Mouse (Mus musculus) forebrain, embryonic 13.5 days (tissue): ENCODE data around the gene Gucy2d. TPM values are rescaled to one million over a fixed set of nuclear protein-coding genes. Genes with fewer than 3 reads are reported as not detected.

Source experiments
- ATAC-seq: fragments of 200-750 bp; cut with Nextera tagmentation; 2 replicates; pipeline ENCODE4 v1.8.0; 2017
- H3K27ac ChIP-seq: fragments of 300-500 bp; sonication (generic); 2 replicates; pipeline ENCODE4 v1.5.1; 2015; ENCODE audit warnings: inconsistent platforms, mild to moderate bottlenecking, moderate library complexity
- H3K27me3 ChIP-seq: fragments of 300-500 bp; sonication (generic); 2 replicates; pipeline ENCODE4 v1.6.1; 2015; ENCODE audit warnings: mild to moderate bottlenecking, inconsistent platforms
- H3K36me3 ChIP-seq: fragments of 300-500 bp; sonication (generic); 2 replicates; pipeline ENCODE4 v1.6.1; 2015; ENCODE audit warnings: mild to moderate bottlenecking, inconsistent platforms; ENCODE audit not compliant: poor library complexity, severe bottlenecking
- H3K4me1 ChIP-seq: fragments of 300-500 bp; sonication (generic); 2 replicates; pipeline ENCODE4 v1.6.1; 2015; ENCODE audit warnings: inconsistent platforms
- H3K4me2 ChIP-seq: fragments of 300-500 bp; sonication (generic); 2 replicates; pipeline ENCODE4 v1.6.1; 2015; ENCODE audit warnings: inconsistent platforms, mild to moderate bottlenecking, moderate library complexity
- H3K4me3 ChIP-seq: fragments of 300-500 bp; sonication (generic); 2 replicates; pipeline ENCODE4 v1.5.1; 2015; ENCODE audit warnings: mild to moderate bottlenecking, inconsistent platforms
- H3K9ac ChIP-seq: fragments of 300-500 bp; sonication (generic); 2 replicates; pipeline ENCODE4 v1.6.1; 2015; ENCODE audit warnings: mild to moderate bottlenecking, inconsistent platforms
- H3K9me3 ChIP-seq: fragments of 300-500 bp; sonication (generic); replicated peaks from 2 replicates; pipeline ENCODE4 v1.6.1; 2016; ENCODE audit warnings: inconsistent platforms
- WGBS: fragments of 180-500 bp; shearing (Covaris S2); methylation state at CpG from one replicate; pipeline ENCODE4 v1.1.7; 2015; 5-methylcytosine and 5-hydroxymethylcytosine counted together
- polyA plus RNA-seq: library from polyadenylated mRNA; unstranded; fragments of >200 nt; fragmentation: Nextera tagmentation; extraction: Ambion mirVana; gene quantifications from 2 replicates; pipeline ENCODE4 v1.2.1, GENCODE M21; 2015

Gucy2d gene
- polyA plus RNA-seq, 1 experiment from 2014 or later, result not detected

- Histone ChIP-seq H3K27me3 (peaks cover 15% of the 10 kb centered on the region), H3K4me1 (peaks cover 16% of the 10 kb centered on the region), H3K9me3 (no peaks in the 10 kb centered on the region), H3K4me3 (no peak overlapping the region), H3K9ac (no peak overlapping the region), H3K27ac (no peak overlapping the region), H3K4me2 (no peak overlapping the region), H3K36me3 (no peaks in the 10 kb centered on the region)
- WGBS, result 89% methylated on average over 3 of the region's 3 CpGs
- ATAC-seq, result no peak
Observed at GRCm38 (mm10) chr7:98484878-98485277, 44.7 kb downstream of the Gucy2d start.

- no peak overlapping the region for H3K4me3 ChIP-seq
- peaks cover 21% of the 10 kb centered on the region for H3K27me3 ChIP-seq
- no peak overlapping the region for H3K4me2 ChIP-seq
- H3K9me3 ChIP-seq, result no peaks in the 10 kb centered on the region
- H3K36me3 ChIP-seq, result no peaks in the 10 kb centered on the region
- ATAC-seq, result no peak
- 86% methylated on average over 4 of the region's 4 CpGs for WGBS
- H3K9ac ChIP-seq, result no peak overlapping the region
- H3K27ac ChIP-seq, result no peak overlapping the region
- peaks cover 19% of the 10 kb centered on the region for H3K4me1 ChIP-seq
Observed at GRCm38 (mm10) chr7:98485508-98485907, 45.3 kb downstream of the Gucy2d start.

- no peak for ATAC-seq
- H3K27ac ChIP-seq, result no peak overlapping the region
- peaks cover 19% of the 10 kb centered on the region for H3K4me1 ChIP-seq
- WGBS, result 50% methylated on average over 7 of the region's 7 CpGs
- H3K4me3 ChIP-seq, result no peak overlapping the region
- H3K9ac ChIP-seq, result no peak overlapping the region
- no peaks in the 10 kb centered on the region for H3K9me3 ChIP-seq
- no peak overlapping the region for H3K4me2 ChIP-seq
- peaks cover 29% of the 10 kb centered on the region for H3K27me3 ChIP-seq
- H3K36me3 ChIP-seq, result no peaks in the 10 kb centered on the region
Observed at GRCm38 (mm10) chr7:98486471-98486917, 46.3 kb downstream of the Gucy2d start.

GRCm38 (mm10) chr7:98487202-98487980 lies 47.2 kb downstream of the Gucy2d start:
- H3K27me3 ChIP-seq, result peaks cover 35% of the 10 kb centered on the region
- 90% methylated on average over 11 of the region's 11 CpGs for WGBS
- no peak overlapping the region for H3K4me3 ChIP-seq
- no peak overlapping the region for H3K4me2 ChIP-seq
- H3K4me1 ChIP-seq, result peaks cover 19% of the 10 kb centered on the region
- H3K27ac ChIP-seq, result no peak overlapping the region
- H3K9ac ChIP-seq, result no peak overlapping the region
- no peaks in the 10 kb centered on the region for H3K9me3 ChIP-seq
- no peak for ATAC-seq
- H3K36me3 ChIP-seq, result no peaks in the 10 kb centered on the region

- Histone ChIP-seq H3K4me3 (no peak overlapping the region), H3K9me3 (no peaks in the 10 kb centered on the region), H3K27ac (no peak overlapping the region), H3K9ac (no peak overlapping the region), H3K27me3 (peaks cover 34% of the 10 kb centered on the region), H3K4me1 (peaks cover 19% of the 10 kb centered on the region), H3K36me3 (no peaks in the 10 kb centered on the region), H3K4me2 (peak overlapping the region; percentile 87; the same call in 1 of the 2 replicates)
- 89% methylated on average over 13 of the region's 13 CpGs for whole genome bisulfite sequencing
- no peak for ATAC-seq
Observed at GRCm38 (mm10) chr7:98488398-98489130, 48.3 kb downstream of the Gucy2d start.

GRCm38 (mm10) chr7:98489131-98489530 lies 48.9 kb downstream of the Gucy2d start, which contains the start of gene Lrrc32:
Lrrc32 (plus strand) TSS chr7:98489283.
- peaks cover 19% of the 10 kb centered on the region for H3K4me1 ChIP-seq
- no peak within 1 kb of the TSS for H3K27ac ChIP-seq
- H3K9ac ChIP-seq, result peak within 1 kb of the TSS; percentile 64
- peak within 1 kb of the TSS; percentile 51 for H3K4me3 ChIP-seq
- ATAC-seq, result peak; percentile 13; the same call in 1 of the 2 replicates
- peaks cover 34% of the 10 kb centered on the region for H3K27me3 ChIP-seq
- H3K9me3 ChIP-seq, result no peaks in the 10 kb centered on the region
- no peaks in the 10 kb centered on the region for H3K36me3 ChIP-seq
- WGBS, result 49% methylated on average over 6 of the region's 6 CpGs
- H3K4me2 ChIP-seq, result peak within 1 kb of the TSS; percentile 87

GRCm38 (mm10) chr7:98489623-98490084 lies 49.4 kb downstream of the Gucy2d start:
- peak; percentile 89 for ATAC-seq
- Histone ChIP-seq H3K4me1 (peaks cover 19% of the 10 kb centered on the region), H3K27me3 (peaks cover 34% of the 10 kb centered on the region), H3K9ac (peak overlapping the region; percentile 64), H3K9me3 (no peaks in the 10 kb centered on the region), H3K4me3 (peak overlapping the region; percentile 51), H3K36me3 (no peaks in the 10 kb centered on the region), H3K4me2 (peak overlapping the region; percentile 87), H3K27ac (no peak overlapping the region)
- under 1% methylated on average over 49 of the region's 50 CpGs for WGBS

- peak overlapping the region; percentile 51 for H3K4me3 ChIP-seq
- peaks cover 34% of the 10 kb centered on the region for H3K27me3 ChIP-seq
- no peaks in the 10 kb centered on the region for H3K9me3 ChIP-seq
- no peak overlapping the region for H3K27ac ChIP-seq
- peak overlapping the region; percentile 87 for H3K4me2 ChIP-seq
- no peaks in the 10 kb centered on the region for H3K36me3 ChIP-seq
- peaks cover 19% of the 10 kb centered on the region for H3K4me1 ChIP-seq
- peak overlapping the region; percentile 64; the same call in 1 of the 2 replicates for H3K9ac ChIP-seq
- ATAC-seq, result no peak
- WGBS, result 67% methylated on average over 4 of the region's 4 CpGs
Observed at GRCm38 (mm10) chr7:98490328-98490727, 50.1 kb downstream of the Gucy2d start.

- no peak overlapping the region for H3K4me2 ChIP-seq
- H3K9ac ChIP-seq, result no peak overlapping the region
- 93% methylated on average over 6 of the region's 6 CpGs for WGBS
- H3K36me3 ChIP-seq, result no peaks in the 10 kb centered on the region
- peaks cover 34% of the 10 kb centered on the region for H3K27me3 ChIP-seq
- no peaks in the 10 kb centered on the region for H3K9me3 ChIP-seq
- no peak for ATAC-seq
- peaks cover 19% of the 10 kb centered on the region for H3K4me1 ChIP-seq
- H3K27ac ChIP-seq, result no peak overlapping the region
- H3K4me3 ChIP-seq, result 0 out of 2 replicates have a peak overlapping the region, but pooled peaks have one; percentile 51
Observed at GRCm38 (mm10) chr7:98490911-98491310, 50.7 kb downstream of the Gucy2d start.

GRCm38 (mm10) chr7:98491451-98492200 lies 51.4 kb downstream of the Gucy2d start:
- 74% methylated on average over 9 of the region's 9 CpGs for WGBS
- no peak for ATAC-seq
- H3K4me3 ChIP-seq, result no peak overlapping the region

GRCm38 (mm10) chr7:98492331-98492730 lies 52.1 kb downstream of the Gucy2d start:
- Histone ChIP-seq H3K4me3 (no peak overlapping the region), H3K27ac (no peak overlapping the region), H3K4me2 (no peak overlapping the region), H3K36me3 (no peaks in the 10 kb centered on the region), H3K27me3 (peaks cover 34% of the 10 kb centered on the region), H3K9me3 (no peaks in the 10 kb centered on the region), H3K9ac (no peak overlapping the region), H3K4me1 (peaks cover 11% of the 10 kb centered on the region)
- ATAC-seq, result no peak
- 76% methylated on average over 5 of the region's 5 CpGs for WGBS

More at GRCm38 (mm10) chr7:98491451-98492200, 51.4 kb downstream of the Gucy2d start:
- Histone ChIP-seq H3K4me2 (no peak overlapping the region), H3K9ac (no peak overlapping the region), H3K36me3 (no peaks in the 10 kb centered on the region), H3K27ac (no peak overlapping the region), H3K9me3 (no peaks in the 10 kb centered on the region), H3K4me1 (peaks cover 13% of the 10 kb centered on the region), H3K27me3 (peaks cover 34% of the 10 kb centered on the region)
